Mouse (Mus musculus) myocyte (in vitro differentiated cells): ENCODE measurements around the gene Atp1a2.

Experiments used
- CEBPB ChIP-seq: IDR thresholded peaks from 2 replicates; pipeline ENCODE4 v1.6.1; 2011; ENCODE audit warnings: mild to moderate bottlenecking, moderate library complexity; ENCODE audit not compliant: poor library complexity, insufficient read depth, severe bottlenecking
- E2F4 ChIP-seq: IDR thresholded peaks from one replicate; pipeline ENCODE4 v1.6.1; 2011; ENCODE audit warnings: mild to moderate bottlenecking, control low read depth, moderate library complexity; ENCODE audit not compliant: insufficient read depth
- POLR2A ChIP-seq: IDR thresholded peaks from one replicate; pipeline ENCODE4 v1.6.1; 2011; ENCODE audit warnings: low read depth, mild to moderate bottlenecking, control low read depth, moderate library complexity; ENCODE audit not compliant: insufficient read length
- SRF ChIP-seq: IDR thresholded peaks from one replicate; pipeline ENCODE4 v1.6.1; 2011; ENCODE audit warnings: low read depth; ENCODE audit not compliant: control insufficient read depth, insufficient read length
- USF1 ChIP-seq: IDR thresholded peaks from one replicate; pipeline ENCODE4 v1.6.1; 2011; ENCODE audit warnings: low read depth, mild to moderate bottlenecking, control low read depth, moderate library complexity

DNA sequence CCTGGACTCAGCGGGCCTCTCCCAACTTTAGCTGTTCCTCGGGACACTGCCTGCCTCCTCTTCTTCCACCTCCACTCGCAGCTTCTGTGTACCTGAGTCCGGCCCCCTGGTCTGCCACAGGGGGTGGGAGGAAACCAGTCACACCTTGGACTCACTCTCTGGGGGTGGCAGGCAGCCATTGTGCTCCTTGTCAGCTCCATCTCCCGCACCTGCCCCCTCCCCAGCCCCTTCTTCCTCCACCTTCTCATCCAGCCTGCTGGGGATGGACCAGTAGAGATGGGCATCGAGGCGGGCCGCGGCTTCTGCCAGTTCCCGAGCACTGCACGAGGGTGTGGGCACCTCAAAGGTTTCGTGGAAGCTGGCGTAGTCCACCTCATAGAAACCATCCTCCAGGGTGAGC, 24.9 kb upstream of the Atp1a2 start:
- TF ChIP-seq E2F4 = no peak
- TF ChIP-seq POLR2A = no peak
- no peak for TF ChIP-seq USF1
- no peak for TF ChIP-seq SRF
- no peak for TF ChIP-seq CEBPB
